Mouse (Mus musculus): ENCODE results near the gene Serpinb9. TPM values are rescaled to one million over a fixed set of nuclear protein-coding genes. Genes with fewer than 3 reads are reported as not detected.

The Serpinb9 gene
- polyA plus RNA-seq, 1 experiment from 2014 or later: 5.8 TPM

DNA sequence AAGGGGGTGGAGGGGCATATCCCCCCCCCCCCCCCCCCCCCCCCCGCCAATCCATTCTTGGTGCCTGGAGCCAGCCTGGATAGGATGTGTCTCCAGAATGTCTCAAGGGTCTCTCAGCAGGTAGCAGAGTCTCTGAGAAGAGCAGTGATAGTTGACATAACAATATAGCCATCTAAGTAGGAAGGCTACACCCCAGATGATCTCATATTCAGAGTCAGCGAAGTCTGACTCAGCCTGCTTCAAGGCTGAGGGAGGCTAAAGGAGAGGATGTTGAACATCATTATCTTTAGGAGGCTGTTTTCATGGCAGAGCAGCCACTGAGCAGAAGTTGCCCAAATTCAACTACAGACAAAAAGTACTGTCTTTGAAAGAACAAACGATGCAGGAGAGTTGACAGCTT is 27.2 kb downstream of the Serpinb9 start:
- no peak overlapping the region for H3K27ac ChIP-seq (ENCODE audit: low read depth, low read length)
- WGBS (ENCODE audit: insufficient replicate concordance): 79% methylated on average over 2 of the region's 3 CpGs
- no peak overlapping the region for H3K4me3 ChIP-seq (ENCODE audit: low read depth, low read length)
- no peak overlapping the region for H3K4me2 ChIP-seq
- ATAC-seq (replicated peaks; ENCODE audit: insufficient number of reproducible peaks, low FRiP score, low TSS enrichment): no peak
- H3K9me3 ChIP-seq (replicated peaks; ENCODE audit: control insufficient read depth, low read length): no peaks in the 10 kb centered on the region
- no peaks in the 10 kb centered on the region for H3K36me3 ChIP-seq (ENCODE audit: control insufficient read depth, insufficient read depth, low read length)
- no peak overlapping the region for H3K9ac ChIP-seq (ENCODE audit: low read depth, low read length)
- H3K27me3 ChIP-seq (ENCODE audit: control insufficient read depth, insufficient read depth, low read length): no peaks in the 10 kb centered on the region
- H3K4me1 ChIP-seq (ENCODE audit: control insufficient read depth, insufficient read depth, low read length): peaks cover 3% of the 10 kb centered on the region; the same call in 1 of the 2 replicates

DNA sequence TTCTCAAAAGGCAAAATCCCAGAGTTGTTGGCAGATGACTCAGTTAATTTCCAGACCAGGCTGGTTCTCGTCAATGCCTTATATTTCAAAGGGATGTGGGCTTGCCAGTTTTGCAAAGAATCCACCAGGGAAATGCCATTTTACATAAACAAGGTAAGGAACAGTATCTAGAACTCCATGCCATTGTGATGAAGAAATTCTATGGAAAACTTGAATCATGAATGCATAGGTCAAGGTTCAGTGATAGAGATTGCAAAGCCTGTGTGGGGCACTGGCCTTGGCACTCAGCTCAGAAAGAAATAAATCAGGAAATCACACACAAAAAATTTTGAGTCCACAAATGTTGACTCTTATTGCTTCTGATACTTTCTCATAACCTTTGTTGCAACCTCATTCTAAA is 32.5 kb downstream of the Serpinb9 start:
- no peaks in the 10 kb centered on the region for H3K27me3 ChIP-seq (ENCODE audit: control insufficient read depth, insufficient read depth, low read length)
- no peaks in the 10 kb centered on the region for H3K36me3 ChIP-seq (ENCODE audit: control insufficient read depth, insufficient read depth, low read length)
- H3K9ac ChIP-seq (ENCODE audit: low read depth, low read length): no peak overlapping the region
- H3K4me1 ChIP-seq (ENCODE audit: control insufficient read depth, insufficient read depth, low read length): no peaks in the 10 kb centered on the region
- WGBS (ENCODE audit: insufficient replicate concordance): 60% methylated on average over 1 of the region's 1 CpGs
- H3K27ac ChIP-seq (ENCODE audit: low read depth, low read length): no peak overlapping the region
- no peak overlapping the region for H3K4me2 ChIP-seq
- no peak for ATAC-seq (replicated peaks; ENCODE audit: insufficient number of reproducible peaks, low FRiP score, low TSS enrichment)
- no peaks in the 10 kb centered on the region for H3K9me3 ChIP-seq (replicated peaks; ENCODE audit: control insufficient read depth, low read length)
- H3K4me3 ChIP-seq (ENCODE audit: low read depth, low read length): no peak overlapping the region

DNA sequence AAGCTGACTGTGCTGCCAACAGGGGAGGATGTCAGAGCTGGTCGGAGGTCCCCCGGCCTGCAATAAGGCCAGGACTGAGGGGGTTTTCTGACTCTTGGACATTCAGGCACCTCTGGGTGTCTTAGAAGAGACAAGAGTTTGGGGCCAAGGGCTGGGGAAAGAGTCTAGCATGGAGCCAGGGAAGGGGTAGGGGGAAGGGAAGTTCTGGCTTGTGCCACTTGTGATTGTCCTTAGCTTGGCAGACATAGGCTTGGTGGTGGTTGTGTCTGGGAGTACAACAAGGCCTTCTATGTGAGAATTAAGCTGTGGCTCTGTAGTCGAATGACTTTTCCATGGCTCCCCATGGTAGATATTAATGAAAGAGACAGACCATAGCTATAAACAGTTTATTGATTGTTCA is 40.5 kb downstream of the Serpinb9 start:
- Histone ChIP-seq H3K9ac (ENCODE audit: low read depth, low read length) (no peak overlapping the region), H3K27ac (ENCODE audit: low read depth, low read length) (no peak overlapping the region), H3K4me3 (ENCODE audit: low read depth, low read length) (no peak overlapping the region), H3K27me3 (ENCODE audit: control insufficient read depth, insufficient read depth, low read length) (no peaks in the 10 kb centered on the region), H3K4me2 (no peak overlapping the region), H3K9me3 (replicated peaks; ENCODE audit: control insufficient read depth, low read length) (no peaks in the 10 kb centered on the region), H3K36me3 (ENCODE audit: control insufficient read depth, insufficient read depth, low read length) (no peaks in the 10 kb centered on the region), H3K4me1 (ENCODE audit: control insufficient read depth, insufficient read depth, low read length) (no peaks in the 10 kb centered on the region)
- 93% methylated on average over 3 of the region's 3 CpGs for WGBS (ENCODE audit: insufficient replicate concordance)
- ATAC-seq (replicated peaks; ENCODE audit: insufficient number of reproducible peaks, low FRiP score, low TSS enrichment): no peak

GRCm38 (mm10) chr13:33047234-33047633 is 44.2 kb downstream of the Serpinb9 start:
- no peaks in the 10 kb centered on the region; the same call in 1 of the 2 replicates for H3K4me1 ChIP-seq (ENCODE audit: control insufficient read depth, insufficient read depth, low read length)
- 89% methylated on average over 2 of the region's 2 CpGs for WGBS (ENCODE audit: insufficient replicate concordance)
- H3K4me2 ChIP-seq: no peak overlapping the region
- H3K9ac ChIP-seq (ENCODE audit: low read depth, low read length): no peak overlapping the region
- no peaks in the 10 kb centered on the region for H3K36me3 ChIP-seq (ENCODE audit: control insufficient read depth, insufficient read depth, low read length)
- no peaks in the 10 kb centered on the region for H3K9me3 ChIP-seq (replicated peaks; ENCODE audit: control insufficient read depth, low read length)
- H3K27ac ChIP-seq (ENCODE audit: low read depth, low read length): no peak overlapping the region
- no peak overlapping the region for H3K4me3 ChIP-seq (ENCODE audit: low read depth, low read length)
- no peaks in the 10 kb centered on the region for H3K27me3 ChIP-seq (ENCODE audit: control insufficient read depth, insufficient read depth, low read length)
- ATAC-seq (replicated peaks; ENCODE audit: insufficient number of reproducible peaks, low FRiP score, low TSS enrichment): no peak

DNA sequence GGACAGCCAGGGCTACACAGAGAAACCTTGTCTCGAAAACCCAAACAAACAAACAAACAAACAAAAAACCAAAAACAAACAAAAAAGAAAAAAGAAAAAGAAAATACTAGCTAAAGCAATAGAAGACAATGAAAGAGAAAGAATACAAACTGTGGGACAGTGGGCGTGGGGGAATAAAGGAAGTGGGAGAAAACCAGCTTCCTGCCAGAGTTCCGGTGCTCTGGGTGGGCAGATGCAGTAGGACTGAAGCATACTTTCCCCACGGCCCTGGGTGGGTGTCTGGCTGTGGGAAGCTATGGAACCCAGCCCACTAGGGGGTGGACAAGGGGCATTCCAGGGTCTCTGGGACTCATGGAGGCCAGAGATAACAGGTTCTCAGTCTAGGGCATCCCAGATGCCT is 45.1 kb downstream of the Serpinb9 start:
- Histone ChIP-seq H3K9me3 (replicated peaks; ENCODE audit: control insufficient read depth, low read length) (no peaks in the 10 kb centered on the region), H3K36me3 (ENCODE audit: control insufficient read depth, insufficient read depth, low read length) (no peaks in the 10 kb centered on the region), H3K27me3 (ENCODE audit: control insufficient read depth, insufficient read depth, low read length) (no peaks in the 10 kb centered on the region), H3K4me3 (ENCODE audit: low read depth, low read length) (no peak overlapping the region), H3K27ac (ENCODE audit: low read depth, low read length) (no peak overlapping the region), H3K9ac (ENCODE audit: low read depth, low read length) (no peak overlapping the region), H3K4me2 (no peak overlapping the region), H3K4me1 (ENCODE audit: control insufficient read depth, insufficient read depth, low read length) (no peaks in the 10 kb centered on the region; the same call in 1 of the 2 replicates)
- WGBS (ENCODE audit: insufficient replicate concordance): 73% methylated on average over 4 of the region's 4 CpGs
- ATAC-seq (replicated peaks; ENCODE audit: insufficient number of reproducible peaks, low FRiP score, low TSS enrichment): no peak

GRCm38 (mm10) chr13:33051697-33052096 is 48.6 kb downstream of the Serpinb9 start:
- Histone ChIP-seq H3K4me3 (ENCODE audit: low read depth, low read length) (no peak overlapping the region), H3K27me3 (ENCODE audit: control insufficient read depth, insufficient read depth, low read length) (no peaks in the 10 kb centered on the region), H3K36me3 (ENCODE audit: control insufficient read depth, insufficient read depth, low read length) (no peaks in the 10 kb centered on the region), H3K4me2 (no peak overlapping the region), H3K27ac (ENCODE audit: low read depth, low read length) (no peak overlapping the region), H3K9me3 (replicated peaks; ENCODE audit: control insufficient read depth, low read length) (no peaks in the 10 kb centered on the region), H3K4me1 (ENCODE audit: control insufficient read depth, insufficient read depth, low read length) (no peaks in the 10 kb centered on the region; the same call in 1 of the 2 replicates), H3K9ac (ENCODE audit: low read depth, low read length) (no peak overlapping the region)
- no peak for ATAC-seq (replicated peaks; ENCODE audit: insufficient number of reproducible peaks, low FRiP score, low TSS enrichment)
- WGBS (ENCODE audit: insufficient replicate concordance): 45% methylated on average over 3 of the region's 3 CpGs

DNA sequence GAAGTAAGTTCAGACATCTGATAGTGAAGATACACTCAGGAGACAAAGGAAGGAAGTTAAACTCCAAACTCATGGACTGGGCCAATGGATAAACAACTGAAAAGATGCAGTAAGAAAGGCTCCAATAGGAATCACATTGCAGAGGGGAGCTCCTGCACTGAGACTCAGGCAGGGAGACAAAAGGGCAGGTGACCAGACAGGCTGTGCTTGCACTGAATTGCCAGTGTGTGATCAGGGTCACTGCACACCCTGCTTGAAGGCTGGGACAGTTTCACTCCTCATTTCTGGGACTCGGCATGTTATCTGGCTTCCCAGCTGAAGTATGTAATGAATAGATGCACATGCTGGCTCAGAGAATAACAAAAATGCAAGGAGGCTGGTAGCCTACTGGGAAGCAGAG is 60.0 kb downstream of the Serpinb9 start:
- Histone ChIP-seq H3K9ac (ENCODE audit: low read depth, low read length) (no peak overlapping the region), H3K4me3 (ENCODE audit: low read depth, low read length) (no peak overlapping the region), H3K27me3 (ENCODE audit: control insufficient read depth, insufficient read depth, low read length) (no peaks in the 10 kb centered on the region), H3K9me3 (replicated peaks; ENCODE audit: control insufficient read depth, low read length) (no peaks in the 10 kb centered on the region), H3K4me1 (ENCODE audit: control insufficient read depth, insufficient read depth, low read length) (no peaks in the 10 kb centered on the region), H3K36me3 (ENCODE audit: control insufficient read depth, insufficient read depth, low read length) (no peaks in the 10 kb centered on the region), H3K4me2 (no peak overlapping the region), H3K27ac (ENCODE audit: low read depth, low read length) (no peak overlapping the region)
- no peak for ATAC-seq (replicated peaks; ENCODE audit: insufficient number of reproducible peaks, low FRiP score, low TSS enrichment)
- WGBS (ENCODE audit: insufficient replicate concordance): 24% methylated on average over 1 of the region's 1 CpGs

Other genes with a start within 250 kb of the Serpinb9 start
- gene Mylk4, start 219.3 kb upstream of the Serpinb9 start, polyA plus RNA-seq (2014; fragmentation: Nextera tagmentation; extraction: Ambion mirVana): 0.16 TPM in 1 of 2 replicates, not detected in the other
- 14.2 and 14.6 TPM in 2 replicates for gene Wrnip1, start 201.2 kb upstream of the Serpinb9 start, polyA plus RNA-seq (2014; fragmentation: Nextera tagmentation; extraction: Ambion mirVana)
- gene D930007J09Rik, start 200.4 kb upstream of the Serpinb9 start, polyA plus RNA-seq (2014; fragmentation: Nextera tagmentation; extraction: Ambion mirVana): not detected in 2 replicates
- gene Serpinb1a, start 152.1 kb upstream of the Serpinb9 start, polyA plus RNA-seq (2014; fragmentation: Nextera tagmentation; extraction: Ambion mirVana): 3.5 and 5.8 TPM in 2 replicates
- gene Serpinb1c, start 105.0 kb upstream of the Serpinb9 start, polyA plus RNA-seq (2014; fragmentation: Nextera tagmentation; extraction: Ambion mirVana): 0.16 and 0.31 TPM in 2 replicates
- gene Serpinb6b, start 38.0 kb upstream of the Serpinb9 start, polyA plus RNA-seq (2014; fragmentation: Nextera tagmentation; extraction: Ambion mirVana): 15.7 and 19.3 TPM in 2 replicates
- 0.72 and 0.96 TPM in 2 replicates for gene Serpinb9b, start 24.2 kb downstream of the Serpinb9 start, polyA plus RNA-seq (2014; fragmentation: Nextera tagmentation; extraction: Ambion mirVana)
- not detected in 2 replicates for gene Serpinb1b, start 75.3 kb downstream of the Serpinb9 start, polyA plus RNA-seq (2014; fragmentation: Nextera tagmentation; extraction: Ambion mirVana)
- not detected in 2 replicates for gene Serpinb9c, start 156.5 kb downstream of the Serpinb9 start, polyA plus RNA-seq (2014; fragmentation: Nextera tagmentation; extraction: Ambion mirVana)
- not detected in 2 replicates for gene Serpinb9d, start 189.7 kb downstream of the Serpinb9 start, polyA plus RNA-seq (2014; fragmentation: Nextera tagmentation; extraction: Ambion mirVana)
- not detected in 2 replicates for gene Serpinb9e, start 246.4 kb downstream of the Serpinb9 start, polyA plus RNA-seq (2014; fragmentation: Nextera tagmentation; extraction: Ambion mirVana)

Data from heart, embryonic 11.5 days (tissue).